ENCODE assay signal across 9 mouse cellular contexts in the genomic region with DNA sequence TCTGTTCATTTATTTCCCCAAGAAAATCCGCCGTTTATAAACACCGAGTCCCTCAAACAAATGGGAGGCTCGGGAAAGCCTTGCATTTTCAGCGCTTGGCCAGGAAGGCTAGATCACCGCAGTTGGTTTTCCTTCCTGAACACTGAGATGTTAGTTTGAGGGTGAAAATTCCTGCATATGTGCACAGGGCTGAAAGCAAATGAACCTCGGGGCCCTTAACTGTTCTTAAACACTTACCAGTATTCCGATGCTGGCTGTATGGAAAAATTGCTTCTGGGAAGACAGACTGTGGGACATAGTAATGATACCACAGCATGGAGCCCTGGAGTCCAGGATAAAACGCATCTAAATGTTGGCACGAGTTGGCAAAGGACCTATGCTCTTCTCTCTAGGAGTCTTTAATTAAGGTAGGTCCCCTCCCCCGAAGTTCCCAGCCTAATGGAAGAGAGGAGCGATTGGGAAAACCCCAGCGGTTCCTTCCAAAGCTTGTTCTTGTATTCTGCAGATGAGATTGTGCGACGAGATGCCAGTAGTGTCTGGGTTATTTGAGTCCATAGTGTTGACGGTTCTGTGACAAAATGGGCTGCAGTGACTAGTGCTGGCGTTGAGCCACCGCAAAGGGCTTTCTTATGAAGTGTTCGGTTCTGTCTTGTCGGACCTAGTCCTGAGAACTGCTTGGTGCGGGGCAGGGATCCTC.
DNase-seq lines count a peak whose midpoint lies in the region; ATAC-seq lines count a peak whose summit lies in the region.
"Had no signal": no experiment of that assay in that cellular context is flagged by ENCODE, and none has a peak within 500 bp of the region (broad histone marks: within the 10 kb centered on the region; RNA-seq: fewer than 3 reads in every experiment).

No protein-coding gene starts in this region.

- peak overlapping the region; percentile 58; the same call in 1 of the 2 replicates for H3K4me3 ChIP-seq in embryonic facial prominence, embryonic 14.5 days (ENCODE audit: low read depth, low read length)
- H3K4me3 ChIP-seq in neural tube, embryonic 13.5 days: peak overlapping the region; percentile 66
- H3K4me3 ChIP-seq in intestine, embryonic 15.5 days (replicated peaks): no peak overlapping the region

- H3K27ac ChIP-seq in embryonic facial prominence, embryonic 14.5 days (replicated peaks; ENCODE audit: low read depth, low read length): no peak overlapping the region
- peak overlapping the region; percentile 67 for H3K27ac ChIP-seq in neural tube, embryonic 13.5 days (replicated peaks)
- H3K27ac ChIP-seq in intestine, embryonic 15.5 days: no peak overlapping the region

- no peaks in the 10 kb centered on the region for H3K4me1 ChIP-seq in embryonic facial prominence, embryonic 14.5 days (ENCODE audit: control insufficient read depth, insufficient read depth, low read length)
- peaks cover 40% of the 10 kb centered on the region for H3K4me1 ChIP-seq in neural tube, embryonic 13.5 days (replicated peaks)
- H3K4me1 ChIP-seq in intestine, embryonic 15.5 days (replicated peaks): 0 out of 2 replicates have a peak, but pooled peaks cover 7% of the 10 kb centered on the region

- peak; percentile 61 to 67 for DNase-seq in cerebellum, postnatal 14 days
- no peak for DNase-seq in embryonic facial prominence, embryonic 14.5 days (ENCODE audit: low spot score)
- DNase-seq in left cerebral cortex, adult 18-20 months (ENCODE audit: low spot score in 2 of 2): peak; percentile 27 to 46
- DNase-seq in gastrocnemius, postnatal 14 days: no peak
- DNase-seq in gastrocnemius, postnatal 36 days: no peak

- no peak overlapping the region for H3K9ac ChIP-seq in embryonic facial prominence, embryonic 14.5 days (ENCODE audit: low read depth, low read length)
- H3K9ac ChIP-seq in neural tube, embryonic 13.5 days: peak overlapping the region; percentile 83
- H3K9ac ChIP-seq in intestine, embryonic 15.5 days: no peak overlapping the region

- ATAC-seq in embryonic facial prominence, embryonic 14.5 days (ENCODE audit: low read depth): no peak
- ATAC-seq in neural tube, embryonic 13.5 days (ENCODE audit: low read depth): no peak
- no peak for ATAC-seq in intestine, embryonic 15.5 days
- ATAC-seq: intestine, postnatal 0 days; lung, postnatal 0 days had no signal

- H3K27me3 ChIP-seq in embryonic facial prominence, embryonic 14.5 days (replicated peaks; ENCODE audit: control insufficient read depth, insufficient read depth, low read length): peaks cover 71% of the 10 kb centered on the region
- H3K27me3 ChIP-seq in neural tube, embryonic 13.5 days: peaks cover 53% of the 10 kb centered on the region
- peaks cover 57% of the 10 kb centered on the region for H3K27me3 ChIP-seq in intestine, embryonic 15.5 days (replicated peaks)

- H3K36me3 ChIP-seq in embryonic facial prominence, embryonic 14.5 days (ENCODE audit: control insufficient read depth, insufficient read depth, low read length): no peaks in the 10 kb centered on the region
- H3K36me3 ChIP-seq in neural tube, embryonic 13.5 days: no peaks in the 10 kb centered on the region
- H3K36me3 ChIP-seq in intestine, embryonic 15.5 days: no peaks in the 10 kb centered on the region

- intact Hi-C loops in gastrocnemius, postnatal 14 days (cut with DNase I; ENCODE audit: low total_unique reads): no loop called here
- intact Hi-C loops in gastrocnemius, postnatal 36 days (cut with DNase I): no loop called here

- H3K9me3 ChIP-seq in embryonic facial prominence, embryonic 14.5 days (ENCODE audit: control insufficient read depth, low read length): no peaks in the 10 kb centered on the region
- H3K9me3 ChIP-seq in neural tube, embryonic 13.5 days: no peaks in the 10 kb centered on the region
- no peaks in the 10 kb centered on the region for H3K9me3 ChIP-seq in intestine, embryonic 15.5 days

- WGBS in embryonic facial prominence, embryonic 14.5 days: 4% methylated on average over 21 of the region's 21 CpGs
- 2% methylated on average over 21 of the region's 21 CpGs for whole genome bisulfite sequencing in neural tube, embryonic 13.5 days
- 4% methylated on average over 21 of the region's 21 CpGs for WGBS in intestine, embryonic 15.5 days

- H3K4me2 ChIP-seq in embryonic facial prominence, embryonic 14.5 days (ENCODE audit: low read depth, low read length): peak overlapping the region; percentile 94; the same call in 1 of the 2 replicates
- peak overlapping the region; percentile 71 for H3K4me2 ChIP-seq in neural tube, embryonic 13.5 days
- no peak overlapping the region for H3K4me2 ChIP-seq in intestine, embryonic 15.5 days (replicated peaks)

Comparison
In these comparisons a context has a peak if more than half of its experiments do, and no peak if none do; other contexts are left out.
1. DNase-seq: peak in cerebellum, postnatal 14 days (2 of 2) and left cerebral cortex, adult 18-20 months (2 of 2); none in embryonic facial prominence, embryonic 14.5 days (single experiment), gastrocnemius, postnatal 14 days (single experiment) and gastrocnemius, postnatal 36 days (0 of 2).